Mouse (Mus musculus): ENCODE data around the gene Maff. TPM values are rescaled to one million over a fixed set of nuclear protein-coding genes. Genes with fewer than 3 reads are reported as not detected.
A peak's percentile ranks its signal among the peaks of the same experiment; 100 is the strongest.

Gene Maff
- polyA plus RNA-seq, 1 experiment from 2014 or later: 0.77 TPM

GRCm38 (mm10) chr15:79323791-79324155 lies 22.6 kb upstream of the Maff start:
- Histone ChIP-seq H3K27me3 (no peaks in the 10 kb centered on the region), H3K36me3 (no peaks in the 10 kb centered on the region), H3K4me3 (no peak overlapping the region), H3K9ac (no peak overlapping the region), H3K27ac (replicated peaks) (peak overlapping the region; percentile 15; the same call in 1 of the 2 replicates), H3K4me1 (replicated peaks) (peaks cover 28% of the 10 kb centered on the region), H3K4me2 (no peak overlapping the region), H3K9me3 (no peaks in the 10 kb centered on the region)
- WGBS: 82% methylated on average over 4 of the region's 4 CpGs
- no peak for ATAC-seq (ENCODE audit: low read depth)

DNA sequence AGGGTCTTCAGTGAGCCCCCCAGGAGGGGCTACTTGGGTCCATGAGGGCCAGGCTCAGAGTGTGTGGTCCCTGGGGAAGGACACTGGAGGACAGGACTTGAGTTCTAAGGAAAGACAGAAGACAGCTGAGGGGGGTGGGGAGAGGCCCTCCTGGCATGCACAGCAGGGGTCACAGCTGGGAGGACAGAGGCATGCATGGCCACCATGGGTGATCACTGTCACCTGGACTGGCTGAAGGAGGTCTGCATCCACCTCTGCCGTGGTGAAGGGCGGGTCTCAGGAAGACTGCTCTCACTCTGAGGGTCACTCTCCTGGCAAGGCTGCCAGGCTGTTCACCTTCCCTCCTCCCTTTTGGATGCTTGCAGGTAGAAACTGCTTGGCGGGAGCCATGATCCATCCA lies 22.0 kb upstream of the Maff start:
- Histone ChIP-seq H3K4me3 (no peak overlapping the region), H3K27me3 (no peaks in the 10 kb centered on the region), H3K27ac (replicated peaks) (0 out of 2 replicates have a peak overlapping the region, but pooled peaks have one; percentile 15), H3K4me1 (replicated peaks) (peaks cover 28% of the 10 kb centered on the region), H3K9me3 (no peaks in the 10 kb centered on the region), H3K4me2 (no peak overlapping the region), H3K9ac (no peak overlapping the region), H3K36me3 (no peaks in the 10 kb centered on the region)
- no peak for ATAC-seq (ENCODE audit: low read depth)
- WGBS: 88% methylated on average over 3 of the region's 3 CpGs

GRCm38 (mm10) chr15:79325742-79326141 lies 20.7 kb upstream of the Maff start:
- Histone ChIP-seq H3K4me1 (replicated peaks) (peaks cover 28% of the 10 kb centered on the region), H3K4me2 (0 out of 2 replicates have a peak overlapping the region, but pooled peaks have one; percentile 79), H3K27ac (replicated peaks) (peak overlapping the region; percentile 38; the same call in 1 of the 2 replicates), H3K36me3 (no peaks in the 10 kb centered on the region), H3K9ac (peak overlapping the region; percentile 45; the same call in 1 of the 2 replicates), H3K4me3 (no peak overlapping the region), H3K9me3 (no peaks in the 10 kb centered on the region), H3K27me3 (no peaks in the 10 kb centered on the region)
- ATAC-seq (ENCODE audit: low read depth): no peak
- WGBS: 80% methylated on average over 3 of the region's 3 CpGs

- H3K27ac ChIP-seq (replicated peaks): peak overlapping the region; percentile 92
- H3K4me1 ChIP-seq (replicated peaks): peaks cover 28% of the 10 kb centered on the region
- H3K4me2 ChIP-seq: peak overlapping the region; percentile 79; the same call in 1 of the 2 replicates
- no peak for ATAC-seq (ENCODE audit: low read depth)
- H3K4me3 ChIP-seq: 0 out of 2 replicates have a peak overlapping the region, but pooled peaks have one; percentile 57
- WGBS: 60% methylated on average over 4 of the region's 4 CpGs
- H3K27me3 ChIP-seq: no peaks in the 10 kb centered on the region
- no peaks in the 10 kb centered on the region for H3K9me3 ChIP-seq
- no peaks in the 10 kb centered on the region for H3K36me3 ChIP-seq
- no peak overlapping the region; the same call in 1 of the 2 replicates for H3K9ac ChIP-seq
These were observed 20.2 kb upstream of the Maff start for GRCm38 (mm10) chr15:79326264-79326663.

- Histone ChIP-seq H3K27me3 (no peaks in the 10 kb centered on the region), H3K4me3 (peak overlapping the region; percentile 57), H3K4me1 (replicated peaks) (peaks cover 28% of the 10 kb centered on the region), H3K4me2 (peak overlapping the region; percentile 79), H3K9me3 (no peaks in the 10 kb centered on the region), H3K9ac (peak overlapping the region; percentile 79), H3K27ac (replicated peaks) (peak overlapping the region; percentile 92), H3K36me3 (no peaks in the 10 kb centered on the region)
- peak; percentile 34 for ATAC-seq (ENCODE audit: low read depth)
- WGBS: 5% methylated on average over 20 of the region's 20 CpGs
These were observed 19.2 kb upstream of the Maff start for GRCm38 (mm10) chr15:79326971-79327961.

GRCm38 (mm10) chr15:79328058-79328938 lies 18.1 kb upstream of the Maff start, which contains the start of gene Pla2g6:
Pla2g6 (minus strand) TSS chr15:79328390.
- peak; percentile 96 for ATAC-seq (ENCODE audit: low read depth)
- H3K9me3 ChIP-seq: no peaks in the 10 kb centered on the region
- peaks cover 28% of the 10 kb centered on the region for H3K4me1 ChIP-seq (replicated peaks)
- no peaks in the 10 kb centered on the region for H3K27me3 ChIP-seq
- H3K27ac ChIP-seq (replicated peaks): peak within 1 kb of the TSS; percentile 92
- peak within 1 kb of the TSS; percentile 79 for H3K4me2 ChIP-seq
- H3K4me3 ChIP-seq: peak within 1 kb of the TSS; percentile 57
- H3K36me3 ChIP-seq: no peaks in the 10 kb centered on the region
- WGBS: 5% methylated on average over 46 of the region's 46 CpGs
- H3K9ac ChIP-seq: peak within 1 kb of the TSS; percentile 79

- peak overlapping the region; percentile 79 for H3K4me2 ChIP-seq
These were observed 17.5 kb upstream of the Maff start for GRCm38 (mm10) chr15:79328939-79329275.

GRCm38 (mm10) chr15:79329346-79329978 lies 17.0 kb upstream of the Maff start:
- no peaks in the 10 kb centered on the region for H3K27me3 ChIP-seq
- no peaks in the 10 kb centered on the region for H3K9me3 ChIP-seq
- H3K4me3 ChIP-seq: no peak overlapping the region
- no peak overlapping the region for H3K27ac ChIP-seq (replicated peaks)
- 97% methylated on average over 6 of the region's 6 CpGs for WGBS
- peaks cover 28% of the 10 kb centered on the region for H3K4me1 ChIP-seq (replicated peaks)
- H3K4me2 ChIP-seq: no peak overlapping the region
- ATAC-seq (ENCODE audit: low read depth): no peak
- no peak overlapping the region for H3K9ac ChIP-seq
- H3K36me3 ChIP-seq: no peaks in the 10 kb centered on the region

More at GRCm38 (mm10) chr15:79328939-79329275, 17.5 kb upstream of the Maff start:
- WGBS: 98% methylated on average over 4 of the region's 4 CpGs
- Histone ChIP-seq H3K9me3 (no peaks in the 10 kb centered on the region), H3K27ac (replicated peaks) (no peak overlapping the region), H3K4me3 (no peak overlapping the region), H3K4me1 (replicated peaks) (peaks cover 28% of the 10 kb centered on the region), H3K9ac (no peak overlapping the region), H3K36me3 (no peaks in the 10 kb centered on the region), H3K27me3 (no peaks in the 10 kb centered on the region)
- no peak for ATAC-seq (ENCODE audit: low read depth)

DNA sequence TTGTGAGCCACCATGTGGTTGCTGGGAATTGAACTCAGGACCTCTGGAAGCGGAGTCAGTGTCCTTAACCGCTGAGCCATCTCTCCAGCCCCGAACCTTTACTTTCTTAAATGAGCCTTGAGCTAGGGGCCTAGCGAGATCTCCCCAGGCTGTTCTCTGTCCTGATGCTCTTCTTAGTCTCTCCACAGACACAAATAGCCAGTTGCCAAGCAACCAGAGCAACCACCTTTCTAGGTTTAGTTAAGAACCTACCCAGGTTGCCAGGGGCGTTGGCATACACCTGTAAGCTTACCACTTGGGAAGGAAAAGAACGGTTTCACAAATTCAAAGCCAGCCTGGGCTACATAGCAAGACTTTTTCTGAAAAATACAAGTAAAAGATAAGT lies 16.4 kb upstream of the Maff start:
- Histone ChIP-seq H3K9ac (no peak overlapping the region), H3K9me3 (no peaks in the 10 kb centered on the region), H3K27me3 (no peaks in the 10 kb centered on the region), H3K4me3 (no peak overlapping the region), H3K36me3 (no peaks in the 10 kb centered on the region), H3K4me1 (replicated peaks) (peaks cover 26% of the 10 kb centered on the region), H3K27ac (replicated peaks) (no peak overlapping the region), H3K4me2 (no peak overlapping the region)
- 89% methylated on average over 6 of the region's 6 CpGs for WGBS
- ATAC-seq (ENCODE audit: low read depth): no peak

- no peak for ATAC-seq (ENCODE audit: low read depth)
- Histone ChIP-seq H3K4me1 (replicated peaks) (peaks cover 21% of the 10 kb centered on the region), H3K4me2 (no peak overlapping the region), H3K36me3 (no peaks in the 10 kb centered on the region), H3K9me3 (no peaks in the 10 kb centered on the region), H3K27me3 (no peaks in the 10 kb centered on the region), H3K27ac (replicated peaks) (no peak overlapping the region), H3K9ac (no peak overlapping the region), H3K4me3 (no peak overlapping the region)
- WGBS: 77% methylated on average over 4 of the region's 4 CpGs
These were observed 15.9 kb upstream of the Maff start for GRCm38 (mm10) chr15:79330521-79330920.

DNA sequence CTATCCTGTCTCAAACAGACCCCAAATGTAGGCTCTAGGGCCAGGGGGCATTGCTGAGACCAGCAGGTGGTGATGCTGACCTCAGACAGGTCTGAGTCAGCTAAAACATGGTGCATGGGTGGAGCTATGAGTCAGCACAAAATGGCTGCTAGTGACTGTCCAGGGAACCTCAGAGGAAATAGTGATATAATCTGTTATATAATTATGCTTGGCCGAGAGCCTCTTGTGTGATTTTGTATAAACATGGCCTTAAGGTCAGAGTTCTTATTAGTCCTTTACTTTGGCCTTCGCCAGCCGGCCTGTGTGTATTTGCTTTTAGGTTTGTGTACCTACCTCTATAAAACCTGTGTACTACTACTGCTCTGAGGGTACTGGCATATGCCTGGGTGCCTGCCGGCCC lies 13.0 kb upstream of the Maff start:
- Histone ChIP-seq H3K36me3 (no peaks in the 10 kb centered on the region), H3K9me3 (no peaks in the 10 kb centered on the region), H3K27ac (replicated peaks) (no peak overlapping the region), H3K27me3 (no peaks in the 10 kb centered on the region), H3K4me2 (no peak overlapping the region), H3K9ac (no peak overlapping the region), H3K4me3 (no peak overlapping the region), H3K4me1 (replicated peaks) (no peaks in the 10 kb centered on the region; the same call in 1 of the 2 replicates)
- no peak for ATAC-seq (ENCODE audit: low read depth)
- WGBS: 82% methylated on average over 4 of the region's 4 CpGs

All from neural tube, embryonic 13.5 days (tissue).